Mouse (Mus musculus): ENCODE results near the gene Ttk. TPM values are rescaled to one million over a fixed set of nuclear protein-coding genes. Genes with fewer than 3 reads are reported as not detected.

The Ttk gene
- 50.3 and 55.1 TPM in 2 replicates for polyA plus RNA-seq (2014; fragmentation: Nextera tagmentation; extraction: Ambion mirVana)

GRCm38 (mm10) chr9:83833811-83834747, at the start of gene Ttk:
Gene Ttk (plus strand): TSS chr9:83834689.
- ATAC-seq (replicated peaks; ENCODE audit: insufficient number of reproducible peaks, low FRiP score, low TSS enrichment, low read depth) (peak; percentile 98), DNase-seq (ENCODE audit: low spot score) (peak; percentile 93)
- peak within 1 kb of the TSS; percentile 71 for H3K4me2 ChIP-seq (ENCODE audit: low read depth, low read length)
- WGBS: under 1% methylated on average over 38 of the region's 38 CpGs
- no peaks in the 10 kb centered on the region for H3K27me3 ChIP-seq (ENCODE audit: control insufficient read depth, insufficient read depth, low read length)
- no peaks in the 10 kb centered on the region for H3K9me3 ChIP-seq (replicated peaks; ENCODE audit: control insufficient read depth, low read length)
- peak within 1 kb of the TSS; percentile 57 for H3K27ac ChIP-seq (replicated peaks; ENCODE audit: low read depth, low read length)
- no peaks in the 10 kb centered on the region for H3K36me3 ChIP-seq (replicated peaks; ENCODE audit: control insufficient read depth, insufficient read depth, low read depth, low read length)
- peak within 1 kb of the TSS; percentile 92 for H3K4me3 ChIP-seq (ENCODE audit: low read depth, low read length)
- H3K9ac ChIP-seq (replicated peaks; ENCODE audit: low read length): peak within 1 kb of the TSS; percentile 81
- H3K4me1 ChIP-seq (ENCODE audit: control insufficient read depth, insufficient read depth, low read length): no peaks in the 10 kb centered on the region

- H3K4me2 ChIP-seq (ENCODE audit: low read depth, low read length): no peak overlapping the region
- no peak overlapping the region for H3K27ac ChIP-seq (replicated peaks; ENCODE audit: low read depth, low read length)
- no peaks in the 10 kb centered on the region for H3K4me1 ChIP-seq (ENCODE audit: control insufficient read depth, insufficient read depth, low read length)
- DNase-seq (ENCODE audit: low spot score): no peak
- no peak for ATAC-seq (replicated peaks; ENCODE audit: insufficient number of reproducible peaks, low FRiP score, low TSS enrichment, low read depth)
- H3K27me3 ChIP-seq (ENCODE audit: control insufficient read depth, insufficient read depth, low read length): no peaks in the 10 kb centered on the region
- no peak overlapping the region for H3K4me3 ChIP-seq (ENCODE audit: low read depth, low read length)
- WGBS: 58% methylated on average over 1 of the region's 1 CpGs
- H3K9me3 ChIP-seq (replicated peaks; ENCODE audit: control insufficient read depth, low read length): no peaks in the 10 kb centered on the region
- no peak overlapping the region for H3K9ac ChIP-seq (replicated peaks; ENCODE audit: low read length)
- no peaks in the 10 kb centered on the region for H3K36me3 ChIP-seq (replicated peaks; ENCODE audit: control insufficient read depth, insufficient read depth, low read depth, low read length)
Observed at GRCm38 (mm10) chr9:83785501-83785900, 49.0 kb upstream of the Ttk start.

- no peak for ATAC-seq (replicated peaks; ENCODE audit: insufficient number of reproducible peaks, low FRiP score, low TSS enrichment, low read depth)
- Histone ChIP-seq H3K9me3 (replicated peaks; ENCODE audit: control insufficient read depth, low read length) (no peaks in the 10 kb centered on the region), H3K36me3 (replicated peaks; ENCODE audit: control insufficient read depth, insufficient read depth, low read depth, low read length) (no peaks in the 10 kb centered on the region), H3K27me3 (ENCODE audit: control insufficient read depth, insufficient read depth, low read length) (no peaks in the 10 kb centered on the region), H3K27ac (replicated peaks; ENCODE audit: low read depth, low read length) (no peak overlapping the region), H3K4me2 (ENCODE audit: low read depth, low read length) (no peak overlapping the region), H3K4me1 (ENCODE audit: control insufficient read depth, insufficient read depth, low read length) (no peaks in the 10 kb centered on the region), H3K4me3 (ENCODE audit: low read depth, low read length) (no peak overlapping the region), H3K9ac (replicated peaks; ENCODE audit: low read length) (no peak overlapping the region)
- no peak for DNase-seq (ENCODE audit: low spot score)
- WGBS: 93% methylated on average over 6 of the region's 6 CpGs
Observed at GRCm38 (mm10) chr9:83789326-83789725, 45.2 kb upstream of the Ttk start.

- ATAC-seq (replicated peaks; ENCODE audit: insufficient number of reproducible peaks, low FRiP score, low TSS enrichment, low read depth) (no peak), DNase-seq (ENCODE audit: low spot score) (no peak)
- Histone ChIP-seq H3K4me2 (ENCODE audit: low read depth, low read length) (no peak overlapping the region), H3K27me3 (ENCODE audit: control insufficient read depth, insufficient read depth, low read length) (no peaks in the 10 kb centered on the region), H3K27ac (replicated peaks; ENCODE audit: low read depth, low read length) (no peak overlapping the region), H3K9ac (replicated peaks; ENCODE audit: low read length) (no peak overlapping the region), H3K9me3 (replicated peaks; ENCODE audit: control insufficient read depth, low read length) (no peaks in the 10 kb centered on the region), H3K36me3 (replicated peaks; ENCODE audit: control insufficient read depth, insufficient read depth, low read depth, low read length) (no peaks in the 10 kb centered on the region), H3K4me3 (ENCODE audit: low read depth, low read length) (no peak overlapping the region), H3K4me1 (ENCODE audit: control insufficient read depth, insufficient read depth, low read length) (no peaks in the 10 kb centered on the region)
- 88% methylated on average over 7 of the region's 7 CpGs for WGBS
Observed at GRCm38 (mm10) chr9:83796875-83797274, 37.6 kb upstream of the Ttk start.

GRCm38 (mm10) chr9:83797898-83798297, 36.6 kb upstream of the Ttk start:
- Histone ChIP-seq H3K27ac (replicated peaks; ENCODE audit: low read depth, low read length) (no peak overlapping the region; the same call in 1 of the 2 replicates), H3K4me1 (ENCODE audit: control insufficient read depth, insufficient read depth, low read length) (no peaks in the 10 kb centered on the region), H3K4me2 (ENCODE audit: low read depth, low read length) (no peak overlapping the region), H3K27me3 (ENCODE audit: control insufficient read depth, insufficient read depth, low read length) (no peaks in the 10 kb centered on the region), H3K9me3 (replicated peaks; ENCODE audit: control insufficient read depth, low read length) (no peaks in the 10 kb centered on the region), H3K4me3 (ENCODE audit: low read depth, low read length) (no peak overlapping the region), H3K9ac (replicated peaks; ENCODE audit: low read length) (no peak overlapping the region), H3K36me3 (replicated peaks; ENCODE audit: control insufficient read depth, insufficient read depth, low read depth, low read length) (no peaks in the 10 kb centered on the region)
- ATAC-seq (replicated peaks; ENCODE audit: insufficient number of reproducible peaks, low FRiP score, low TSS enrichment, low read depth) (no peak), DNase-seq (ENCODE audit: low spot score) (no peak)
- WGBS: 88% methylated on average over 8 of the region's 8 CpGs

GRCm38 (mm10) chr9:83804341-83804740, 30.1 kb upstream of the Ttk start:
- Histone ChIP-seq H3K27ac (replicated peaks; ENCODE audit: low read depth, low read length) (no peak overlapping the region), H3K4me2 (ENCODE audit: low read depth, low read length) (no peak overlapping the region), H3K36me3 (replicated peaks; ENCODE audit: control insufficient read depth, insufficient read depth, low read depth, low read length) (no peaks in the 10 kb centered on the region), H3K9ac (replicated peaks; ENCODE audit: low read length) (no peak overlapping the region), H3K4me3 (ENCODE audit: low read depth, low read length) (no peak overlapping the region), H3K4me1 (ENCODE audit: control insufficient read depth, insufficient read depth, low read length) (no peaks in the 10 kb centered on the region), H3K9me3 (replicated peaks; ENCODE audit: control insufficient read depth, low read length) (no peaks in the 10 kb centered on the region), H3K27me3 (ENCODE audit: control insufficient read depth, insufficient read depth, low read length) (no peaks in the 10 kb centered on the region)
- DNase-seq (ENCODE audit: low spot score): no peak
- 55% methylated on average over 13 of the region's 13 CpGs for WGBS
- ATAC-seq (replicated peaks; ENCODE audit: insufficient number of reproducible peaks, low FRiP score, low TSS enrichment, low read depth): no peak

GRCm38 (mm10) chr9:83805164-83805976, 29.1 kb upstream of the Ttk start:
- no peaks in the 10 kb centered on the region for H3K36me3 ChIP-seq (replicated peaks; ENCODE audit: control insufficient read depth, insufficient read depth, low read depth, low read length)
- H3K27ac ChIP-seq (replicated peaks; ENCODE audit: low read depth, low read length): no peak overlapping the region
- DNase-seq (ENCODE audit: low spot score) (peak; percentile 74), ATAC-seq (replicated peaks; ENCODE audit: insufficient number of reproducible peaks, low FRiP score, low TSS enrichment, low read depth) (peak; percentile 85)
- H3K9me3 ChIP-seq (replicated peaks; ENCODE audit: control insufficient read depth, low read length): no peaks in the 10 kb centered on the region
- H3K4me3 ChIP-seq (ENCODE audit: low read depth, low read length): peak overlapping the region; percentile 57
- WGBS: under 1% methylated on average over 37 of the region's 37 CpGs
- H3K27me3 ChIP-seq (ENCODE audit: control insufficient read depth, insufficient read depth, low read length): no peaks in the 10 kb centered on the region
- H3K9ac ChIP-seq (replicated peaks; ENCODE audit: low read length): peak overlapping the region; percentile 70
- peak overlapping the region; percentile 68 for H3K4me2 ChIP-seq (ENCODE audit: low read depth, low read length)
- H3K4me1 ChIP-seq (ENCODE audit: control insufficient read depth, insufficient read depth, low read length): no peaks in the 10 kb centered on the region

Measured in embryonic facial prominence, embryonic 11.5 days (tissue).